Mouse (Mus musculus): ENCODE measurements around the gene Rtf2.

The Rtf2 gene

DNA sequence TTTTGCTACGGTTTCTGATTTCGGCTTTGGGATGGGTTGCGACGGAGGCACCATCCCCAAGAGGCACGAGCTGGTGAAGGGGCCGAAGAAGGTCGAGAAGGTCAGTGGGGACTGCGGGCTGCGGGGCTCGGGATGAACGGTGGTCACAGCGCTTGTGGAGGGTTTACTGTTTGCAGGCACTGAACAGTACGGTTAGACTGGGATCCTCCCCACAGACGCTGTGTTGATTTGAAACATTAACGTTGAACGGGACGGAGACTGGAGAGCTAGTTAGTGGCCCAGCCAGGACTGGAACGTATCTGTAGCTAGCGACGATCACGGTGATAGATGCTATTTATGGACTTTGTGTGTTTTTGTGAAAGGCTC is 267 bp downstream of the Rtf2 start:
- DNase-seq (ENCODE audit: low spot score), result no peak

DNA sequence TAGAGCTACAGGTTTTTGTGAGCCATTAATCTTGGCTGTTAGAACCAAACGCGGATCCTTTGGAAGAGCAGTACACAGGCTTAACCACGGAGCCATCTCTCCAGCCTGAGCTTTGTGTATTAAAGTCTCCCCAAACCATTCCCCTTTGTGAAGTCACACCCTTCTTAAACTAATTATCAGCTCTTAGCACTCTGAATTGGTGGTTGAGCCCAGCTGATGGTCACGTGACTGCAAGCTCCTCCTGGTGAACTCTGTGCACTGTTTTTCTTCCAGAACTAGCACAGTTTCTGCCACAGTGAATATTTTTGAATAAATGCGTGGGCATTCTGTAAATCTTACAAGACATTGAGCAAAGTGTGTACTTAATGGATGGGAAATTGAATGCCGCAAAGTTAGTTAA is 820 bp downstream of the Rtf2 start:
- DNase-seq (ENCODE audit: low spot score), result peak; percentile 90

DNA sequence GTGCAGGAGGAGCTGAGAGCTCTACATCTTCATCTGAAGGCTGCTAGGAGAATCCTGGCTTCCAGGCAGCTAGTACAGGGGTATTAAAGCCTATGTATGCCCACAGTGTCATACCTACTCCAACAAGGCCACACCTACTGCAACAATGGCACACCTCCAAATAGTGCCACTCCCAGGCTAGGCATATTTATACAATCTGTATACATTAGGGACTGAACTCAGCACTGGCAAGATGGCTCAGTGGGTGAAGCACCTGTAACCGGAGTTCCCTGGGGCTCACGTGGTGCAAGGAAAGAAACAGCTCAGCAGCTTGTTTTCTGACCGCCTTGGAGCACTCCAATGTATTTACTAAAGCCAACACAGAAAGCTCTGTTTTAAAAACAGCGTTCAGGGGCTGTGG is 5.3 kb downstream of the Rtf2 start:
- DNase-seq (ENCODE audit: low spot score), result no peak

DNA sequence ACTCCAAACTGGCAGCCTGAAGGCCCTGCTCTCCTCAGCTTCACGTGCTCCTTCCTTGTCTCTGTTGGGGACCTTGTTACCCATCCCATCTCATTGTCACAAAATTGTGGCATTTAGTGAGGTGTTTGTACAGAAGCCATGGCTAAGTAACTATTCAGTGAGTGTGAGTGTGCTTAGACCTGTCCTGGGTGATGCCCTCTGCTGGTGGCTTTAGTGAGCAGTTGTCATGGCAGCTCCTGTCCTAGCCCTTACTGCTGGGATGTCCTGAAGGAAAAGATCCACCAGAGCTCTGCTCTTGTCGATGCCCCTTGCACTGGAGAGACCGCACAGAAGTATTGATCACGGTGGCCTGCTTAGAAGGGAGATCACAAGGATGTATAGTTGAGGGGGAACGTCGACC is 7.0 kb downstream of the Rtf2 start:
- DNase-seq (ENCODE audit: low spot score), result peak; percentile 46

DNA sequence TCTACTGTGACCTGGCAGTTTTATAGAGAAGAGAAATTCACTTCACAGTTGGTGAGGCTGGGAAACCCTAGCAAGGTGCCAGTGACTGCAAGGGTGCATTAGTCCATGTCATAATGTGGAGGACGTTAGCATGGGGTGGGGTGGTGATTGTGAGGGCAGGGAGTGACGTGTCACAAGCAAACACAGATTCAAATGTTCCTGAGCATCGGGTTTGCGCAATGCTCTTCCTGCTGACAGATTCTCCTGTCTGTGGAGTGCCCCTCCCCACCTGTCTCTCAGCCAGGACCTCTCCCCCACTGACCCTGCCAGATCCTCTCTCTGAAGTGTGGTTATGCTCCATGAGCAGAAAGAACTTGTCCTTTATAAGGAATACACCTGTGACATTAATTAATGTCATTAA is 8.0 kb downstream of the Rtf2 start:
- no peak for DNase-seq (ENCODE audit: low spot score)

DNA sequence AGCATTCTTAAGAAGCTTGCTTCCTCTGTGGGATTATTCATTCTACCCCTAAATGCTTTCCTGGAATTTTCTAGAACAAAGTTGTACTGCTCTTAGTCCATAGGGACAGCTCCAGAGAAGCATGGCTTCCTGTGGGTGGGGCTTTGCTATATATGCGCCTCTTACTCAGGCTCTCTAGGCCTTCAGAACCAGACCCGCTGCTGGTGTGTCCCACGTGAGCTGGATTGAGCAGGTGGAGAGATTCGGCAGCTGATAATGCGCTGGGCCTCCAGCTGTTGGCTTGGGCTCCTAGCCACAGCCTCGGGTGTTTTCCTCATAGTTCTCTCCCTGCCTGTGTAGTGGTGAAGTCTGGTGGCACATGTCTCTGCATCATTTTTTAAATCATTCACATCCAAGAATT is 10.3 kb downstream of the Rtf2 start:
- no peak for DNase-seq (ENCODE audit: low spot score)

DNA sequence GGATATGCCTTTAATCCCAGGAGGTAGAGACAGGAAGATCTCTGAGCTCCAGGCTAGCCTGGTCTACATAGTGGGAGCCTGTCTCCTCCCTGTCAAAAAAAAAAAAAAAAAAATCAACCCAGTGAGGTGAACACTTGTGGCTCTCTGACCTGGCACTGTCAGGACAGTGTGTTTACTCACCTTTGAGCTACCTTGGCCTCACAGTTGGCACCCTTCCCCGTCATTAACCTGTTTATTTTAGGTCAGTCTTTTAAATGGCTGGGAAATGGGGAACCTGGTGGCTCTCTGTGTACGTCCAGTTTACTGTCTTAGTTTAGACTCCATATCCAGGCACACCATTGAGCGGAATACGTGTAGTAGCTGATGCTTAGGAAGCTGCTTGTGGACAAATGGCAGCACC is 11.7 kb downstream of the Rtf2 start:
- DNase-seq (ENCODE audit: low spot score), result no peak

DNA sequence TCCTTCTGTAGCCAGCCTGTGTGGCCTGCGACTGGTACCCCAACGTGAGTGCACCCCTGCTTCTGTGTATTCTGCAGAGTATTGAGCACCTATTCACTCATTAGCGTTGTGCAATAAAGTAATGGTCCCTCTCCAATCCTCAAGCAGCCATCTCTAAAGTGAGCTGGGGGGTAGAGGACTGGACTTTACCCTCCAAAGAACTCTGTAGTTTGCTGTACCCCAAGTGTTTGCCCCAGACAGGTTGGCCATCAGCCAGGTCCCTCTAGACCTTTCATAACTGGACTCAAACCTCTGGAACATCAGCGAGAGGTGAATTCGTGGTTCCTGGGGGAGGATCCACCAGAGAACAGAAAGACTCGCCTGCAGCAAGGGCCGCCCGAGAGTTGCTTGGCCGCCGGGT is 12.1 kb downstream of the Rtf2 start:
- DNase-seq (ENCODE audit: low spot score), result no peak

DNA sequence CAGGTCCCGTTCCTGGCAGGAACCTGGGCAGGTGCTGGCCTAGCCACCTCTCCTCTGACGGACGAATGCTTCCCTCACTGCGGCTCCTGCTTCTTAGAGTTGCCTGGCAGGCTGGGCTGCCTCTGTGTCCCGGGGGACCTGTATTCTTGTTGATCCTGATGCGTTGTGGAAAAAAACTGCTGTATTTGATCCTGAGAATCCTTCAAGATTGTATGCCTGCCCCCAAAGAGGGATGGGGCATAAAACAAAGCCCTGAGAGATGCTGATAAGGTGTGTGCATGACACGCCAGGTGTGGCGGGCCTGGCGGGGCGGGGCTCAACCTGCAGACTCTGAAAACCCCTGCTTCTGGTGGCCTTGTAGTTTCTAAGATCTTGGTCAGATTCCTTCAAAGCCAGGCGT is 18.1 kb downstream of the Rtf2 start, which contains the start of gene Gcnt7:
Gcnt7 (minus strand) TSS at position 101 of the 400 bp plus-strand sequence.
- no peak for DNase-seq (ENCODE audit: low spot score)

DNA sequence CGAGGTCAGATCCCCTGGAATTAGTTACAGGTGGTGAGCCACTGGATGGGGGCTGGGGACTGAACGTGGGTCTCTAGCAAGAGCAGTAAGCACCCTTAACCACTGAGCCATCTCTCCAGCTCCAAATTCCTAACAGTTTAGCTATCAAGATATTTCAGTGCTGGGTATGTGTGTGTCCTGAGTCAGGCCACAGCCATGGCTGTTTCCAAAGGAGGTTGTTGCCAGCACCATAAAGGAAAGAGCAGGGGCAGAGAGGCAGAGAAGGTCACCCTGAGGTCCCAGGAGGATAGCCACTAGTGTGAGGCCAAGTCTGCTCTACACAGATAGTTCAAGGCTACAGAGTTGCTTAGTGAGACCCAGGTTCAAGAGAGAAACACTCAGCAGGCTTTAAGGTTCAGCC is 20.3 kb downstream of the Rtf2 start:
- no peak for DNase-seq (ENCODE audit: low spot score)

DNA sequence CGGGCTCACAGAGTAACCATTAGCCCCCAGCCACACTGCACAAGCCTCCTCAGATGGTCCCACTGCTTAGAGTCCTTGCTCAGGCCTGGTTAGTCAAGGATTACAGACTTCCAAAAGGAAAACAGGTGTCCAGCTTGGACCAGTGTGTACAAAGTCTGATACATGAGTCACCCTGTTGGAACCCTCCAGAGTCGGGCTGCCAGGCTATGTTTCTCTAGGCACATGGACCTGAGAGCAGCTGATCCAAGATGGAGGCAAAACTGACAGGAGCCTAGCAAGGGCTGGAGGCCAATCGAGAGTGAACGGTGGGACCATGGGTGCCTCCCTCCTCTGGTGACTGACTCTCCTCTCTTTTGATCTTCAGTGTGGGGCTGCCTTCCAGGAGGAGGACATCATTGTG is 22.5 kb downstream of the Rtf2 start:
- no peak for DNase-seq (ENCODE audit: low spot score)

DNA sequence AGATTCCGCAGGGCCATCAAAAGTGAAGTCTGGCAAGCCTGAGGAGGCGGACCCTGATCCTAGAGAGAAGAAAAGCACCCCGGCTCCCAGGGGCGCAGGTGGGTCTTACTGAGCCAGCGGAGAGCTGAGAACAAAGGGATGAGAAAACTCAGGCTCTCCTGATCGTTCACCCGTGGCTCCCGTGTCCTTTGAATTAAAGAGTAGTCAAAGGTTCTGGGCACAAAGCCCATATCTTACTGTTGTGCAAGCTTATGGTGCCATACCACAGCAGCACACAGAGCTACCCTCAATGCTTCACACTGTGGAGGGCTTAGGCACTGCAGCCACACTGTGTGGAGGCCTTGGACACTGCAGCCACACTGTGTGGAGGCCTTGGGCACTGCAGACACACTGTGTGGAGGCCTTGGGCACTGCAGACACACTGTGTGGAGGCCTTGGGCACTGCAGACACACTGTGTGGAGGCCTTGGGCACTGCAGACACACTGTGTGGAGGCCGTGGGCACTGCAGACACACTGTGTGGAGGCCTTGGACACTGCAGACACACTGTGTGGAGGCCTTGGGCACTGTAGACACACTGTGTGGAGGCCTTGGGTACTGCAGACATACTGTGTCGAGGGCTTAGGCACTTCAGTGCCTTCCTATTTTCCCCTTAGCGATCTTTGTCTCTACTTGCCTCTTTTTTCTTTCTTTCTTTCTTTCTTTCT is 26.2 kb downstream of the Rtf2 start:
- no peak for DNase-seq (ENCODE audit: low spot score)

DNA sequence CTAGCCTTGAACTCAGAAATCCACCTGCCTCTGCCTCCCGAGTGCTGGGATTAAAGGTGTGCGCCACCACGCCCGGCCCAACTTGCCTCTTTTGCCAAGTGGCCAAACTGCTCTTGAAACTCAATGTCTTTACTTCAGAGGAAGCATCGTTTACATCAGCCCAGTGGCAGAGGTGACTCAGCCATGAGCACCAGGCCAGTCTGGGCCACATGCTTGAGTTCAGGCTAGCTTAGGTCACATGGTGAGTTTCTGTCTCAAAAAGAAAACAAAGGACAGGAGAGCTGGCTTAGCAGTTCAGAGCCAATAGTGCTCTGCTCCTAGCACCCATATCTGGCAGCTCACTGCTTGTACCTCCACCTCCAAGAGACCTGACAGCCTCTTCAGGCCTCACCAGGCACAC is 26.9 kb downstream of the Rtf2 start:
- DNase-seq (ENCODE audit: low spot score), result peak; percentile 45

DNA sequence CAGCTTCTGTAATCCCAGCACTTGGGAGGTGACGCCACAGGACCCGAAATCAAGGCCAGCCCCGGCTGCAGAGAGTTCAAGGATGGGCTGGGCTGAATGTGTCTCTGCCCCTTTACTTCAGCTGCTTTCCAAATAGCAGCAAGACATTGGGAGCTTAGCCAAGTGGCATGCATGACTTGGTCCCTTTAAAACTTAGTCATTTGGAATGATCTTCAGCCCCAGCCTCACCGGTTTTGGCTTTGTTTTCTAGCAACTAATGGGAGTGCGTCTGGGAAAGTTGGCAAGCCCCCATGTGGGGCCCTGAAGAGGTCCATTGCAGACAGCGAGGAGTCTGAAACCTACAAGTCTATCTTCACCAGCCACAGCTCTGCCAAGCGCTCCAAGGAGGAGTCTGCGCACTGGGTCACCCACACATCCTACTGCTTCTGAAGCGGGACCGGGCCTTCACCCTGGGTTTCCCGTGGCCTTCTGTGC is 28.0 kb downstream of the Rtf2 start:
- peak; percentile 88 for DNase-seq (ENCODE audit: low spot score)

DNA sequence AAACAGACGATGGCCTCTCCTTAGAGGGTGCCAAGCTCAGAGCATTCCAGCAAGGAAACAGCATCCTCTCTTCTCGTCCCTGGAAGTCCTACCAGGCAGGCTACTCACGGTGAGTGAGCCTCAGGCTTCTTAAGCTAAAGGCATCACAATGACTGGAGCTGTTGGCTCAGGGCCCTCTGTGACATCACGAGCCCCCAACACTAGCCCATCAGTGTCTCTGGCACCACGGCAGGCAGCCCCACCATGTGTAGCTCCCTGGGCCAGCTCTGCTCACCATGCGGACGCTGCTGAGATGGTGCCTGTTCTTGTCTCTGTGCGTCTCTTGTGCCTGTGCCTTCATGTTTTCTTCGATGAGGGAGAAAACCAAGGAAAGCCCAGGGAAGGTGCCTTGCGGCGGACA is 32.0 kb downstream of the Rtf2 start, which contains the start of gene Fam209:
Fam209 (plus strand) TSS at position 203 of the 400 bp plus-strand sequence.
- DNase-seq (ENCODE audit: low spot score), result no peak

DNA sequence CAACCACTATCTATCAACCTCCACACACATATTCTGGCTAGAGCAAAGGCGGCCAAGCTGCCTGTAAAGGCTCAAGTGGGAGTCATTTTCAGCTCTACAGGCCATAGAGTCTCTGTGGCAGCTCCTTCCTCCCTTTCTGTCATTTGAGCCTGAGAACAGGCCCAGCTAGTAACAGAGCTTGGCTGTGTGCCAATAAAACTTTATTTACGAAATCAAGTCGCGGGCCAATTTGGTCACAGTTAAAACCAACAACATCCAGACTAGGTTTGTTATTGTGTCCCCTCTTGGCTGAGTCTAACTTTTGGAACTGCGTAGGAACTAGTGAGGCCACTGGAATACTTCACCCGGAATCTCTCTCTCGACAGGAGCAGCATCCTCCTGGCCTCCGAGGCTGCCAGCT is 33.2 kb downstream of the Rtf2 start:
- peak; percentile 95 for DNase-seq (ENCODE audit: low spot score)

DNA sequence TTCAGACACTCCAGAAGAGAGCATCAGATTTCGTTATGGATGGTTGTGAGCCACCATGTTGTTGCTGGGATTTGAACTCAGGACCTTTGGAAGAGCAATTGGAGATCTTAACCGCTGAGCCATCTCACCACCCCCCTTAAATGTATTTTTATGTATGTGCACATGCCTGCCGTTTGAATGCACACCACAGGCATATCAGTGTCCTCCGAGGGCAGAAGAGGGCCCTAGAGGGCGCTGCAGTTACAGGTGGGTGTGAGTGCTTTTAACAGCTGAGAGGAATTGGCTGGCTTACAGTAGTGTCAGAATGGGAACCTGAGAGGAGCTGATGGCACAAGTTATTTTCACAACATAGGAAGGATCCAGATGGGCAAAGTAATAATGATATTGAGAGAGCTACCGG is 34.6 kb downstream of the Rtf2 start:
- peak; percentile 43 for DNase-seq (ENCODE audit: low spot score)

DNA sequence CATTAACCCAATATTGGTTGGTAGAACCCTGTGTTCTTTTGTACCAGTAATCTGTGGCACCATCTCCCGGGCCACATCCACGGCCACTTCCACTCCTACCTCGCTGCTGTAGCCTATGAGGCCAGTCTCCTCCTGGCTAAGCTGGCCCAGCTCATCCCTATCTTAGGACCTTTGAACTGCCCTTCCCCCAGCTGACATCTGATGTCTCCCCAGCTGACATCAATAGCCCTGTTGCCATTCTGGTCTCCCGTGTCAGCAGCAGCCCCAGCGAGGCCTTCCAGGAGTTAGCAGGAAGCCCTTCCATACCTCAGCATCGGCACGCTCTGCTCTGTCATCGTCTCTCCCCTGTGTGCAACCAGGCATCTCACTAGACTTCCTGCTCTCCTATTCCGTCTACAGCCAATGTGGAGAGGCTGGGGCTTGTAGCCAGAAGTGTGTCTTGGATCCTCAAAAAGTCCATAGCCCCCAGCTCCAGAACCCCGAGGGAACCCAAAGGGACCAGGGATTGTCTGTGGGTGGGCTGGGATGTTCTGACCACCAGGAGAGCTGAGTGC is 36.4 kb downstream of the Rtf2 start:
- no peak for DNase-seq (ENCODE audit: low spot score)

DNA sequence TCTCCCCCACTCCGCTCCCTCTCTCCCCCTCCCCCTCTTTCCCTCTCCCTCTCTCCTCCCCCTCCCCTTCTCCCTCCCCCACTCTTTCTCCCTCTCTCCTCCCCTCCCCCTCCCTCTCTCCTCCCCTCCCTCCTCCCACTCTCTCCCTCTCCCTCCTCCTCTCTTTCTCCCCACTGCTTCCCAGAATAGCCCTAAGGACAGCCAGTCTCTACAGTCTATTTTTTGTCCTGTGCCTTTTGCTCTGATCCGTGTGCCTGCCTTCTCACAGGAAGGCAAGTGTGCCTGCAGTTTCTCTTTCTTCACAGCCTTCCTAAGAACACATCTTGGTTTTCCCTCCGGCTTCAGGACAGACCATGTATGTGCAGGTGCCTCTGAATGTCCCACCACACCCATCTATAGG is 37.0 kb downstream of the Rtf2 start:
- peak; percentile 43 for DNase-seq (ENCODE audit: low spot score)

DNA sequence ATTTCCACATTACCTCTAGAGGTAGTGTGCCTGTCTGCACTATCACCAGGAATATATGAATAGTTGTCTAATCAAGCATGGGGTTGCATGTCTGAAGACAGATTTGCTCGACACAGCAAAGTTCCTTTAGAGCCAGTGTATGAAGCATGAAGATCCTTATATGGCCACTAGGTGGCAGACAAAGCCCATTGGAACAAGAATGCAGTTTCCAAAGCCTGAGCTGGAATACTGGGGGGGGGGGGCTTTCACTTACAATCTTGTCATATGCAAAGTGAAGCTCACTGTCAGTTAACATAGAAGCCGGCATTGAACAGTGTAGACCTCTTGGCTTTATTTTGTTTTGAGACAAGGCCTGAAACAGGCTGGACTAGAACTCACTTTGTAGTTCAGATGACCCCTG is 37.5 kb downstream of the Rtf2 start:
- DNase-seq (ENCODE audit: low spot score), result peak; percentile 83

DNA sequence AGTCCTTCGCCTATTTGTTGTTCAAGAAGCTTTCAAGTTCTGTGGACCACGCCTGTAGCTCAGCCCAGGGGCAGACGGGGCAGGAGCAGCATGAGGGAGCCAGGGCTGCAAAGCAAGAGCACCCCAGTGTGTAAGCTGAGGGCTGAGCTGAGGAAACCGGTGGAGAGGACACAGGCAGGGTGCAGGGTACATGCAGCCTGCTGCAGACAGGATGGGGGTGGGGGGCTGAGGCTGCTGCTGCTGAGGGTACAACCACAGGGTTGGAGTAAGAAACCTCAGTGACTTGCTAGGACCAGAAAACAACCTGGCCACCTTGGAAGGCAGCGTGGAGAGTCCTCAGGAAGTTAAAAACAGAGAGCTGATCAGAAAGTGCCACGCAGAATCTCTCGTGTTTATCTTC is 39.9 kb downstream of the Rtf2 start:
- DNase-seq (ENCODE audit: low spot score), result no peak

DNA sequence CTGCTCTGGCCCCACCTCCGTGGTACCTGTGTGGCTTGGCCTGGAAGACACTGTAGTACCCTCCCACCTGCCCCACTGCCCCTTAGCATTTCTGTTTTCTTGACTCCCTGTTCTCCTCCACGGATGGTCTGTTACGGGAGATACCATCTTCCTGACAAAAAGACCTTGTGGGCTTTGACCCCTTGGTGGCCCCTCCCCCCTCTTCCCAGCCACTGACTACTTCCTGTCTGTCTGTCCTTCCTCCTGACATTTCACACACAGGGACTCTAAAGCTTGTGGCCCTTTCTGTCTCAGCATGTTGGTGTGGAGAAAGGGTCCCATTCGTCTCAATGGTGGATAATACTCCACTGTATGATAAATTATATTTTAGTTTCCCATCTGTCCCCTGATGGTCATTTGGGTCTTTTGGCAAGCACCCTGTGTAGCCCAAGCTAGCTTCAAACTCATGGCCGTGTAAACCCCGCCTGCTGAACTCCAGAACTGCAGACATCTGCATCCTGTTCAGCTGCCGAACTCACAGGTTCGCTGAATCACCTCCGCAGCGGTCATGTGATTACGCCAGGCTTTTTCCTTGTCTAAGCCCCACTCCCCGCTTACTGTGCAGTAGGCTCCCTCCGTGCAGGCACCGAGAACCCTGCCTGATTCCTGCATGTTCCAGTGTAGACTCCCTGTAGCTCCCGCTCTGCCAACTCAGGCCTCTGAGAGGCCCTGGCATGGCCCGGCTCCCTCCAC is 41.5 kb downstream of the Rtf2 start:
- no peak for DNase-seq (ENCODE audit: low spot score)

DNA sequence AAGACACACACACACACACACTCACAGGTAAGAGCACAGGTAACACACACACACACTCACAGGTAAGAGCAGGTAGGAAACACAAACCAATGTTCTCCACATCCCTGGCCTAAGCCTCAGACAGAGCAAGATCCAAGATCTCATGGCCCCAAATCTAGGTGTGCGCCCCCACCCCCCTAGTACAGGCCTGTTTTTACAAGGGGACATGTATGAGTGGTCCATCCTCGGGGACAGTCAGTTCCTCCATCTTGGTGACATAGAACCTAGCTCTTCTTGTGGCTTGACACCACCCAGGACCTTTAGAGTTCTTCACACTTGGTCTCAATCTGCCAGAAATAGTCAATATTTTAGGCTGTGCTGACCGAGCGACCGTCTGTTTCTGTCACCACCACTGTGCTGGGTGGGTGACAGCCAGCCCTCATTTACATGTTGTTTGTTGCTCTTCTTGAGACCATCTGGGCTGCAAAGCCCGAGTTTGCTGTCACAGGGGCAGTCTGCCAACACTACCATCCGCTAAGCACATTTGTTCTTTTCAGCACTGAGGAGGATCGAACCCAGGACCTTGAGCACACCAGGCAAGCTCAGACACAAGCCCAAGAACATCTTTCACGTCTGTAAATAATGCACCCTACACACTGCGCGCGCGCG is 43.5 kb downstream of the Rtf2 start:
- DNase-seq (ENCODE audit: low spot score), result no peak
